Mouse (Mus musculus): ENCODE data around the gene Kctd20. TPM values are rescaled to one million over a fixed set of nuclear protein-coding genes. Genes with fewer than 3 reads are reported as not detected.
A peak's percentile ranks its signal among the peaks of the same experiment; 100 is the strongest.

The Kctd20 gene
- polyA plus RNA-seq, 1 experiment from 2014 or later = 37.6 TPM

DNA sequence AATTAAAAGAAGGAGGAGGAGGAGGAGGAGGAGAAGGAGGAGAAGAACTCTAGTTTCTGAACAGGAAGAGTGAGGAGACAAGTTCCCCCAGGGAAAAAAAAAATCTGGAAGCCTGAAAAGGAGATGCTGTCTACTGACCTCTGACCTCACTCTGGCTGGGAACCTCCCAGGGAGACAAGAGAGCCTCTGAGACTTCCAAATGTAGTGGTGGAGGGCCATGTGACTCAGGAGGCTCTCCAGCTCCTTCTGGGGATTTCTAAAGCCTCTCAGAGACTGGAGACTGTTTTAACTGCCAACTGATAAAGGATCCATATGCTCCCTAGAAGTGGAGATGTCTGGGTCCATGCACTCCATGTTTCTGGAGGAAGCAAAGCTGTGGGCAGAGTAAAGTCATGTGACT lies 62.5 kb downstream of the Kctd20 start:
- Histone ChIP-seq H3K27me3 (ENCODE audit: control insufficient read depth, insufficient read depth, low read length) (no peaks in the 10 kb centered on the region), H3K9ac (ENCODE audit: low read length) (no peak overlapping the region), H3K4me1 (replicated peaks; ENCODE audit: control insufficient read depth, insufficient read depth) (no peaks in the 10 kb centered on the region), H3K4me3 (ENCODE audit: low read depth, low read length) (no peak overlapping the region), H3K9me3 (ENCODE audit: control insufficient read depth, low read length) (no peaks in the 10 kb centered on the region), H3K36me3 (ENCODE audit: control insufficient read depth, insufficient read depth, low read length) (no peaks in the 10 kb centered on the region), H3K4me2 (replicated peaks; ENCODE audit: low read depth) (no peak overlapping the region), H3K27ac (replicated peaks) (no peak overlapping the region)
- ATAC-seq (ENCODE audit: low FRiP score, low TSS enrichment) = no peak
- TF ChIP-seq CTCF (IDR thresholded peaks at IDR 0.05; ENCODE audit: low read depth) (no peak), EP300 (optimal IDR thresholded peaks at IDR 0.05) (no peak)
- DNase-seq (ENCODE audit: low spot score) = no peak

DNA sequence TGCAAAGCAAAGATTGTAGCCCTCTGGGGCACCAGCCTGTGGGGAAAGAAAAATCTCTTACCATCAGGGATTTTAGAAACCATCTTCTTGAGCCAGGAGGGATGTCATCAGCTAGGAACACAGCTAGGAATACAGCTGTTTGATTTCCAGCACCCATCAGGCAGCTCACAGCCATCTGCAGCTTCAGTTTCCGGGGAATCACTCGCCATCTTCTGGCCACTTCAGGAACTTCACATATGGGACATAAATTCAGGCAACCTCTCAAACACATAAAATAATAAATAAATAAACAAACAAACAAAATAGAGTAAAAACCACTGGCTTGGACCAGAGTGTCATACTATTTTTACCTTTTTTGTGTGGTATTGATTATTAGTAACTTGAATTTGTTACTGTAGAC lies 63.9 kb downstream of the Kctd20 start:
- Histone ChIP-seq H3K4me3 (ENCODE audit: low read depth, low read length) (no peak overlapping the region), H3K4me1 (replicated peaks; ENCODE audit: control insufficient read depth, insufficient read depth) (no peaks in the 10 kb centered on the region), H3K36me3 (ENCODE audit: control insufficient read depth, insufficient read depth, low read length) (no peaks in the 10 kb centered on the region), H3K9me3 (ENCODE audit: control insufficient read depth, low read length) (no peaks in the 10 kb centered on the region), H3K9ac (ENCODE audit: low read length) (no peak overlapping the region), H3K27ac (replicated peaks) (no peak overlapping the region), H3K27me3 (ENCODE audit: control insufficient read depth, insufficient read depth, low read length) (no peaks in the 10 kb centered on the region), H3K4me2 (replicated peaks; ENCODE audit: low read depth) (no peak overlapping the region)
- WGBS = 44% methylated on average over 2 of the region's 2 CpGs
- no peak for ATAC-seq (ENCODE audit: low FRiP score, low TSS enrichment)
- TF ChIP-seq CTCF (IDR thresholded peaks at IDR 0.05; ENCODE audit: low read depth) (peak; percentile 71), EP300 (optimal IDR thresholded peaks at IDR 0.05) (no peak)
- DNase-seq (ENCODE audit: low spot score) = peak; percentile 56

DNA sequence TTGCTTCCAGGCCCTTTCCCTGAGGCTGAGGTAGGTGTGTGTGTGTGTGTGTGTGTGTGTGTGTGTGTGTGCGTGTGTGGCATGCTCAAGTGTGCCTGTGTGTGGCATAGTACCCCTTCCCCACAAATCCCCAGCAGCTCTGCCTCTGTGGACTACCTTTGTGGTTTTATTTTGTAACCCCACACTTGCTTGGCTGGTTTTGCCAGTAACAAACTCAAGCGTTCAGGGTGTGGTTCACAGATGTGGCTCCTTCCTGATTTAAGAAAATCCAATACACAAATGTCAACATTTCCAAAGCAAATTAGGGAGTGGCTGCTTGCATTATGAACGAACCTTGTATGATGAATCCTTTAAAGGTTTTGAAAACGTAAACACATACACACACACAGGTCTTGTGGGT lies 65.0 kb downstream of the Kctd20 start:
- Histone ChIP-seq H3K9ac (ENCODE audit: low read length) (no peak overlapping the region), H3K4me1 (replicated peaks; ENCODE audit: control insufficient read depth, insufficient read depth) (no peaks in the 10 kb centered on the region), H3K27me3 (ENCODE audit: control insufficient read depth, insufficient read depth, low read length) (no peaks in the 10 kb centered on the region), H3K27ac (replicated peaks) (peak overlapping the region; percentile 86), H3K36me3 (ENCODE audit: control insufficient read depth, insufficient read depth, low read length) (no peaks in the 10 kb centered on the region), H3K4me2 (replicated peaks; ENCODE audit: low read depth) (no peak overlapping the region), H3K9me3 (ENCODE audit: control insufficient read depth, low read length) (no peaks in the 10 kb centered on the region), H3K4me3 (ENCODE audit: low read depth, low read length) (no peak overlapping the region)
- TF ChIP-seq CTCF (IDR thresholded peaks at IDR 0.05; ENCODE audit: low read depth) (no peak), EP300 (optimal IDR thresholded peaks at IDR 0.05) (peak; percentile 84)
- ATAC-seq (ENCODE audit: low FRiP score, low TSS enrichment) (peak; percentile 64), DNase-seq (ENCODE audit: low spot score) (peak; percentile 68)
- 50% methylated on average over 4 of the region's 4 CpGs for WGBS

DNA sequence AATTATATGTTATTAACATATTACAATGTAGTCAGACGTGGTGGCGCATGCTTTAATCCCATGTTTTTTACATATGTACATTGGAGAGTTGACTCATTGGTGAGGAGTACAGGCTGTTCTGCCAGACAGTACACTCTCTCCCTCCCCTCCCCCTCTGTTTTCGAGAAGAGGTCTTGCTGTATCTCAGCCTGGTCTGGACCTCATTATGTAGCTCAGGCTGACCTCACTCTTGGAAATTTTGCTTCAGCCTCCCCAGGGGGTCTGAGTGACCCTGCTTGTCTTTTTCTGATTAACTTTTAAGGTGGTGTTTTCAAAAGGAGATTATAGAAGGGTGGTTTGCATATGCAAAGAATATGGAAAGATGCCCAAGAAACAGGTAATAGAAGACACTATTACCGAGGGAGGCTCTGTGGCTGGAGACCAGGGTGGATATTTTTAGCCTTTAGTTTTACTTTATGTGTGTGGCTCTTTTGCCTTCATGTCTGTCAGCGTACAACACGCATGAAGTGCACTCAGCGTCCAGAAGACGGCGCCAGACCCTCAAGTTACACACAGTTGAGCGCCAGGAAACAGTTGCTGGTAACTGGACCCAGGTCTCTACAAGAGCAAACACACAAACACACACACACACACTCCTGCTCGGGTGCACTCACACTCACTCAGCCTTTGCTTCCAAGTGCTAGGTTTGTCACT lies 66.7 kb downstream of the Kctd20 start:
- peak; percentile 65 for DNase-seq (ENCODE audit: low spot score)
- H3K9ac ChIP-seq (ENCODE audit: low read length) = no peak overlapping the region
- 46% methylated on average over 11 of the region's 11 CpGs for WGBS

More for the DNA sequence above, 66.7 kb downstream of the Kctd20 start:
- no peak overlapping the region for H3K4me2 ChIP-seq (replicated peaks; ENCODE audit: low read depth)
- H3K36me3 ChIP-seq (ENCODE audit: control insufficient read depth, insufficient read depth, low read length) = no peaks in the 10 kb centered on the region
- TF ChIP-seq CTCF (IDR thresholded peaks at IDR 0.05; ENCODE audit: low read depth) (peak; percentile 68), EP300 (optimal IDR thresholded peaks at IDR 0.05) (no peak)
- no peaks in the 10 kb centered on the region for H3K9me3 ChIP-seq (ENCODE audit: control insufficient read depth, low read length)
- no peak overlapping the region for H3K4me3 ChIP-seq (ENCODE audit: low read depth, low read length)
- peak; percentile 41 for ATAC-seq (ENCODE audit: low FRiP score, low TSS enrichment)
- no peaks in the 10 kb centered on the region for H3K27me3 ChIP-seq (ENCODE audit: control insufficient read depth, insufficient read depth, low read length)
- H3K27ac ChIP-seq (replicated peaks) = peak overlapping the region; percentile 65
- H3K4me1 ChIP-seq (replicated peaks; ENCODE audit: control insufficient read depth, insufficient read depth) = no peaks in the 10 kb centered on the region

Other genes starting within 250 kb of the Kctd20 start
- 1.0 and 1.2 TPM in 2 replicates for gene AC170998.1, start 225.9 kb upstream of the Kctd20 start, polyA plus RNA-seq (2015; fragmentation: Nextera tagmentation; extraction: Ambion mirVana)
- 211 and 220 TPM in 2 replicates for gene Mapk13, start 182.7 kb upstream of the Kctd20 start, polyA plus RNA-seq (2015; fragmentation: Nextera tagmentation; extraction: Ambion mirVana)
- gene Brpf3, start 150.9 kb upstream of the Kctd20 start, polyA plus RNA-seq (2015; fragmentation: Nextera tagmentation; extraction: Ambion mirVana) = 5.2 and 5.7 TPM in 2 replicates
- 12.7 TPM in 2 replicates for gene Pnpla1, start 93.5 kb upstream of the Kctd20 start, polyA plus RNA-seq (2015; fragmentation: Nextera tagmentation; extraction: Ambion mirVana)
- gene 4930539E08Rik, start 36.6 kb upstream of the Kctd20 start, polyA plus RNA-seq (2015; fragmentation: Nextera tagmentation; extraction: Ambion mirVana) = 1.2 and 2.2 TPM in 2 replicates
- 0.18 TPM in 1 of 2 replicates, not detected in the other for gene Pxt1, start 8.1 kb upstream of the Kctd20 start, polyA plus RNA-seq (2015; fragmentation: Nextera tagmentation; extraction: Ambion mirVana)
- 64.8 and 68.7 TPM in 2 replicates for gene Stk38, start 56.0 kb downstream of the Kctd20 start, polyA plus RNA-seq (2015; fragmentation: Nextera tagmentation; extraction: Ambion mirVana)
- 279 and 305 TPM in 2 replicates for gene Srsf3, start 80.7 kb downstream of the Kctd20 start, polyA plus RNA-seq (2015; fragmentation: Nextera tagmentation; extraction: Ambion mirVana)
- 484 and 502 TPM in 2 replicates for gene Cdkn1a, start 139.0 kb downstream of the Kctd20 start, polyA plus RNA-seq (2015; fragmentation: Nextera tagmentation; extraction: Ambion mirVana)
- gene Rab44, start 162.2 kb downstream of the Kctd20 start, polyA plus RNA-seq (2015; fragmentation: Nextera tagmentation; extraction: Ambion mirVana) = 1.4 and 2.2 TPM in 2 replicates